Mouse (Mus musculus) olfactory bulb, adult 2 months (tissue): ENCODE data around the gene Ccdc88c. TPM values are rescaled to one million over a fixed set of nuclear protein-coding genes. Genes with fewer than 3 reads are reported as not detected.

Source experiments
- H3K27ac ChIP-seq: fragments of 200-500 bp; 2 replicates; pipeline ENCODE4 v1.5.1; 2012; ENCODE audit warnings: low read depth, low read length; ENCODE audit not compliant: insufficient read depth
- H3K4me1 ChIP-seq: fragments of 200-500 bp; 2 replicates; pipeline ENCODE4 v1.6.1; 2012; ENCODE audit warnings: low read length; ENCODE audit not compliant: control insufficient read depth, insufficient read depth
- H3K4me3 ChIP-seq: fragments of 200-500 bp; 2 replicates; pipeline ENCODE4 v1.5.1; 2012; ENCODE audit warnings: mild to moderate bottlenecking, low read depth, low read length, moderate library complexity; ENCODE audit not compliant: insufficient read depth
- CTCF ChIP-seq: fragments of 200-500 bp; IDR thresholded peaks from 2 replicates; pipeline ENCODE4 v1.5.1; 2012; ENCODE audit warnings: low read depth, mild to moderate bottlenecking, low read length, moderate library complexity; ENCODE audit not compliant: insufficient read depth
- POLR2A ChIP-seq: fragments of 200-500 bp; IDR thresholded peaks from 2 replicates; pipeline ENCODE4 v1.6.1; 2012; ENCODE audit warnings: mild to moderate bottlenecking, low read depth, low read length, moderate library complexity; ENCODE audit not compliant: insufficient read depth
- WGBS: fragments of 180-500 bp; shearing (Covaris S2); methylation state at CpG from one replicate; pipeline ENCODE4 v1.1.7; 2018; 5-methylcytosine and 5-hydroxymethylcytosine counted together
- polyA plus RNA-seq: library from polyadenylated mRNA; stranded (reverse); fragments of >200 nt; gene quantifications from 2 replicates; pipeline ENCODE4 v1.2.4, GENCODE M21; 2012; ENCODE audit warnings: low replicate concordance; ENCODE audit not compliant: missing spikeins, insufficient read depth, insufficient read length

Gene Ccdc88c
- polyA plus RNA-seq, 1 experiment = 56.2 TPM

- no peak for TF ChIP-seq CTCF
- no peak for TF ChIP-seq POLR2A
- WGBS = 74% methylated on average over 3 of the region's 3 CpGs
- Histone ChIP-seq H3K4me1 (peaks cover 52% of the 10 kb centered on the region), H3K4me3 (no peak overlapping the region), H3K27ac (no peak overlapping the region)
Measured at GRCm38 (mm10) chr12:100994140-100995015, 34.5 kb downstream of the Ccdc88c start.

GRCm38 (mm10) chr12:100993146-100993545 is 35.7 kb downstream of the Ccdc88c start:
- Histone ChIP-seq H3K4me1 (peaks cover 52% of the 10 kb centered on the region), H3K27ac (no peak overlapping the region)
- 64% methylated on average over 3 of the region's 3 CpGs for WGBS

GRCm38 (mm10) chr12:100992505-100992904 is 36.4 kb downstream of the Ccdc88c start:
- no peak overlapping the region for H3K27ac ChIP-seq
- H3K4me1 ChIP-seq = peaks cover 48% of the 10 kb centered on the region
- 71% methylated on average over 7 of the region's 7 CpGs for WGBS
- TF ChIP-seq CTCF (no peak), POLR2A (no peak)
- H3K4me3 ChIP-seq = no peak overlapping the region

More at GRCm38 (mm10) chr12:100993146-100993545, 35.7 kb downstream of the Ccdc88c start:
- TF ChIP-seq POLR2A (no peak), CTCF (no peak)
- no peak overlapping the region for H3K4me3 ChIP-seq

GRCm38 (mm10) chr12:100991119-100991518 is 37.7 kb downstream of the Ccdc88c start:
- 88% methylated on average over 3 of the region's 3 CpGs for WGBS
- no peak overlapping the region for H3K27ac ChIP-seq
- no peak for TF ChIP-seq POLR2A
- no peak for TF ChIP-seq CTCF
- H3K4me1 ChIP-seq = peaks cover 54% of the 10 kb centered on the region
- no peak overlapping the region for H3K4me3 ChIP-seq

- no peak for TF ChIP-seq CTCF
- no peak for TF ChIP-seq POLR2A
- Histone ChIP-seq H3K4me1 (peaks cover 46% of the 10 kb centered on the region), H3K27ac (no peak overlapping the region), H3K4me3 (no peak overlapping the region)
- 47% methylated on average over 12 of the region's 12 CpGs for WGBS
Measured at GRCm38 (mm10) chr12:100990291-100990690, 38.6 kb downstream of the Ccdc88c start.

- Histone ChIP-seq H3K4me1 (peaks cover 47% of the 10 kb centered on the region), H3K4me3 (no peak overlapping the region), H3K27ac (no peak overlapping the region)
- 81% methylated on average over 4 of the region's 4 CpGs for WGBS
- TF ChIP-seq CTCF (no peak), POLR2A (no peak)
Measured at GRCm38 (mm10) chr12:100989780-100990288, 39.0 kb downstream of the Ccdc88c start.

GRCm38 (mm10) chr12:100988324-100989130 is 40.3 kb downstream of the Ccdc88c start:
- Histone ChIP-seq H3K4me3 (no peak overlapping the region), H3K4me1 (peaks cover 51% of the 10 kb centered on the region), H3K27ac (peak overlapping the region; percentile 13)
- no peak for TF ChIP-seq CTCF
- no peak for TF ChIP-seq POLR2A
- WGBS = 35% methylated on average over 15 of the region's 15 CpGs

GRCm38 (mm10) chr12:100986423-100986822 is 42.4 kb downstream of the Ccdc88c start:
- no peak overlapping the region for H3K27ac ChIP-seq
- 81% methylated on average over 4 of the region's 4 CpGs for WGBS
- TF ChIP-seq POLR2A = no peak
- no peak for TF ChIP-seq CTCF
- H3K4me1 ChIP-seq = peaks cover 46% of the 10 kb centered on the region
- no peak overlapping the region for H3K4me3 ChIP-seq
